Mouse (Mus musculus) midbrain, embryonic 14.5 days (tissue): ENCODE data around the gene Peak1. TPM values are rescaled to one million over a fixed set of nuclear protein-coding genes. Genes with fewer than 3 reads are reported as not detected.

ENCODE experiments used
- ATAC-seq: fragments of 200-750 bp; cut with Nextera tagmentation; 2 replicates; pipeline ENCODE4 v1.8.0; 2017; ENCODE audit warnings: moderate number of reproducible peaks, moderate library complexity; ENCODE audit not compliant: low FRiP score, low TSS enrichment
- DNase-seq: peaks from one replicate; pipeline ENCODE4 v3.0.0-alpha.2; 2015
- H3K27ac ChIP-seq: fragments of 300-500 bp; sonication (generic); replicated peaks from 2 replicates; pipeline ENCODE4 v1.5.1; 2014; ENCODE audit warnings: mild to moderate bottlenecking, low read depth, low read length, moderate library complexity
- H3K27me3 ChIP-seq: fragments of 300-500 bp; sonication (generic); 2 replicates; pipeline ENCODE4 v1.6.1; 2014; ENCODE audit warnings: low read length, control low read depth, mixed read lengths; ENCODE audit not compliant: control insufficient read depth, insufficient read depth
- H3K36me3 ChIP-seq: fragments of 300-500 bp; sonication (generic); 2 replicates; pipeline ENCODE4 v1.6.1; 2014; ENCODE audit warnings: low read length, control low read depth; ENCODE audit not compliant: control insufficient read depth, insufficient read depth
- H3K4me1 ChIP-seq: fragments of 300-500 bp; sonication (generic); 2 replicates; pipeline ENCODE4 v1.6.1; 2014; ENCODE audit warnings: mild to moderate bottlenecking, antibody characterized with exemption, low read length, control low read depth; ENCODE audit not compliant: control insufficient read depth, insufficient read depth
- H3K4me2 ChIP-seq: fragments of 300-500 bp; sonication (generic); 2 replicates; pipeline ENCODE4 v1.6.1; 2014; ENCODE audit warnings: mild to moderate bottlenecking, low read length, moderate library complexity
- H3K4me3 ChIP-seq: fragments of 300-500 bp; sonication (generic); replicated peaks from 2 replicates; pipeline ENCODE4 v1.5.1; 2014; ENCODE audit warnings: low read depth, low read length
- H3K9ac ChIP-seq: fragments of 300-500 bp; sonication (generic); replicated peaks from 2 replicates; pipeline ENCODE4 v1.6.1; 2014; ENCODE audit warnings: mild to moderate bottlenecking, low read length, moderate library complexity
- H3K9me3 ChIP-seq: fragments of 300-500 bp; sonication (generic); 2 replicates; pipeline ENCODE4 v1.6.1; 2016; ENCODE audit warnings: low read length, control low read depth, mixed read lengths; ENCODE audit not compliant: control insufficient read depth
- whole genome bisulfite sequencing: fragments of 180-500 bp; shearing (Covaris S2); extraction: QIAGEN DNeasy Blood & Tissue Kit; methylation state at CpG from one replicate; pipeline ENCODE4 v1.1.7; 2014; 5-methylcytosine and 5-hydroxymethylcytosine counted together
- polyA plus RNA-seq: library from polyadenylated mRNA; unstranded; fragments of >200 nt; fragmentation: Nextera tagmentation; extraction: Ambion mirVana; gene quantifications from 2 replicates; pipeline ENCODE4 v1.2.1, GENCODE M21; 2014

Gene Peak1
- polyA plus RNA-seq, 1 experiment from 2014 or later, result 4.7 TPM

- H3K27ac ChIP-seq, result no peak overlapping the region
- ATAC-seq, result no peak
- no peaks in the 10 kb centered on the region for H3K36me3 ChIP-seq
- no peak for DNase-seq
- no peaks in the 10 kb centered on the region for H3K27me3 ChIP-seq
- no peaks in the 10 kb centered on the region for H3K9me3 ChIP-seq
- no peak overlapping the region for H3K4me2 ChIP-seq
- H3K4me3 ChIP-seq, result no peak overlapping the region
- peaks cover 6% of the 10 kb centered on the region for H3K4me1 ChIP-seq
- H3K9ac ChIP-seq, result no peak overlapping the region
- 86% methylated on average over 4 of the region's 4 CpGs for WGBS
Measured at GRCm38 (mm10) chr9:56196921-56197320, 220.9 kb downstream of the Peak1 start.

- DNase-seq (peak; percentile 30), ATAC-seq (no peak)
- Histone ChIP-seq H3K36me3 (no peaks in the 10 kb centered on the region), H3K4me3 (no peak overlapping the region), H3K9ac (no peak overlapping the region), H3K27me3 (no peaks in the 10 kb centered on the region), H3K9me3 (no peaks in the 10 kb centered on the region), H3K27ac (no peak overlapping the region), H3K4me1 (peaks cover 6% of the 10 kb centered on the region), H3K4me2 (no peak overlapping the region)
- WGBS, result 44% methylated on average over 3 of the region's 3 CpGs
Measured at GRCm38 (mm10) chr9:56195193-56195592, 222.7 kb downstream of the Peak1 start.

GRCm38 (mm10) chr9:56191498-56192455, 226.1 kb downstream of the Peak1 start:
- H3K4me1 ChIP-seq, result peaks cover 6% of the 10 kb centered on the region
- no peak overlapping the region for H3K4me3 ChIP-seq
- H3K4me2 ChIP-seq, result no peak overlapping the region
- H3K9ac ChIP-seq, result no peak overlapping the region
- 56% methylated on average over 11 of the region's 11 CpGs for WGBS
- DNase-seq (peak; percentile 59), ATAC-seq (no peak)
- H3K36me3 ChIP-seq, result no peaks in the 10 kb centered on the region
- no peaks in the 10 kb centered on the region for H3K27me3 ChIP-seq
- H3K9me3 ChIP-seq, result no peaks in the 10 kb centered on the region
- peak overlapping the region; percentile 39 for H3K27ac ChIP-seq

- Histone ChIP-seq H3K27ac (no peak overlapping the region), H3K27me3 (no peaks in the 10 kb centered on the region), H3K4me2 (no peak overlapping the region), H3K9me3 (no peaks in the 10 kb centered on the region), H3K4me1 (peaks cover 8% of the 10 kb centered on the region; the same call in 1 of the 2 replicates), H3K9ac (no peak overlapping the region), H3K4me3 (no peak overlapping the region), H3K36me3 (no peaks in the 10 kb centered on the region)
- ATAC-seq, result no peak
- peak; percentile 31 for DNase-seq
- WGBS, result 27% methylated on average over 8 of the region's 8 CpGs
Measured at GRCm38 (mm10) chr9:56180118-56180781, 237.6 kb downstream of the Peak1 start.

- no peak overlapping the region for H3K9ac ChIP-seq
- no peak overlapping the region for H3K4me2 ChIP-seq
- DNase-seq (peak; percentile 54), ATAC-seq (no peak)
- no peaks in the 10 kb centered on the region for H3K36me3 ChIP-seq
- no peak overlapping the region for H3K27ac ChIP-seq
- no peak overlapping the region for H3K4me3 ChIP-seq
- H3K4me1 ChIP-seq, result peaks cover 8% of the 10 kb centered on the region; the same call in 1 of the 2 replicates
- no peaks in the 10 kb centered on the region for H3K9me3 ChIP-seq
- no peaks in the 10 kb centered on the region for H3K27me3 ChIP-seq
- WGBS, result 81% methylated on average over 6 of the region's 6 CpGs
Measured at GRCm38 (mm10) chr9:56179416-56180117, 238.3 kb downstream of the Peak1 start.

- DNase-seq (no peak), ATAC-seq (no peak)
- no peak overlapping the region for H3K9ac ChIP-seq
- H3K27ac ChIP-seq, result no peak overlapping the region
- H3K4me3 ChIP-seq, result no peak overlapping the region
- no peaks in the 10 kb centered on the region for H3K27me3 ChIP-seq
- H3K9me3 ChIP-seq, result no peaks in the 10 kb centered on the region
- WGBS, result 83% methylated on average over 4 of the region's 4 CpGs
- H3K36me3 ChIP-seq, result no peaks in the 10 kb centered on the region
- H3K4me1 ChIP-seq, result peaks cover 8% of the 10 kb centered on the region; the same call in 1 of the 2 replicates
- H3K4me2 ChIP-seq, result no peak overlapping the region
Measured at GRCm38 (mm10) chr9:56177354-56177753, 240.5 kb downstream of the Peak1 start.

GRCm38 (mm10) chr9:56175316-56175715, 242.6 kb downstream of the Peak1 start:
- Histone ChIP-seq H3K4me1 (peaks cover 4% of the 10 kb centered on the region; the same call in 1 of the 2 replicates), H3K27me3 (no peaks in the 10 kb centered on the region), H3K4me2 (no peak overlapping the region), H3K36me3 (no peaks in the 10 kb centered on the region), H3K9ac (no peak overlapping the region), H3K9me3 (no peaks in the 10 kb centered on the region), H3K27ac (no peak overlapping the region), H3K4me3 (no peak overlapping the region)
- no peak for ATAC-seq
- 81% methylated on average over 3 of the region's 3 CpGs for WGBS
- no peak for DNase-seq

- ATAC-seq (no peak), DNase-seq (no peak)
- H3K4me1 ChIP-seq, result peaks cover 9% of the 10 kb centered on the region; the same call in 1 of the 2 replicates
- H3K27ac ChIP-seq, result no peak overlapping the region
- 4% methylated on average over 6 of the region's 6 CpGs for WGBS
- H3K27me3 ChIP-seq, result no peaks in the 10 kb centered on the region
- H3K4me3 ChIP-seq, result no peak overlapping the region
- no peaks in the 10 kb centered on the region for H3K36me3 ChIP-seq
- no peak overlapping the region; the same call in 1 of the 2 replicates for H3K4me2 ChIP-seq
- H3K9ac ChIP-seq, result no peak overlapping the region
- no peaks in the 10 kb centered on the region for H3K9me3 ChIP-seq
Measured at GRCm38 (mm10) chr9:56167690-56168089, 250.2 kb downstream of the Peak1 start.
